9 mouse cellular contexts compared by ENCODE assay signal in genomic region chr12:54460135-54460523, GRCm38 (mm10).
DNase-seq lines count a peak whose midpoint lies in the region; TF ChIP-seq lines count a peak whose summit lies in the region.
"Had no signal": no experiment of that assay in that cellular context is flagged by ENCODE, and none has a peak within 500 bp of the region (broad histone marks: within the 10 kb centered on the region; RNA-seq: fewer than 3 reads in every experiment).

No protein-coding gene starts in this region.

- intact Hi-C loops in gastrocnemius, adult 2 months (cut with DNase I) = no loop called here

- TF ChIP-seq CTCF in gastrocnemius, adult 2 months (IDR thresholded peaks at IDR 0.05) = no peak

- peak; percentile 39 for DNase-seq in gastrocnemius, adult 2 months
- DNase-seq in gastrocnemius, adult 8-10 months (ENCODE audit: low spot score in 2 of 2) = no peak
- peak; percentile 36 for DNase-seq in urinary bladder, adult 2 months (ENCODE audit: low spot score)
- no peak for DNase-seq in urinary bladder, postnatal 10 days (ENCODE audit: low spot score)
- DNase-seq in induced T-regulatory cell, adult 2 months (ENCODE audit: low read depth) = peak; percentile 41
- DNase-seq in retina, embryonic 14.5 days (ENCODE audit: low spot score) = no peak
- DNase-seq in c-Kit-positive CD71-positive TER-119-positive erythroid progenitor cells, embryonic 14.5 days (ENCODE audit: low spot score) = no peak
- no peak for DNase-seq in spleen, postnatal 14 days (ENCODE audit: low spot score in 2 of 2)

- no peak overlapping the region for H3K4me3 ChIP-seq in gastrocnemius, adult 2 months

- H3K27ac ChIP-seq in gastrocnemius, adult 2 months = no peak overlapping the region
- H3K27ac ChIP-seq: hindbrain, embryonic 14.5 days had no signal

Comparison
In these comparisons a context has a peak if more than half of its experiments do, and no peak if none do; other contexts are left out.
1. DNase-seq: peak in gastrocnemius, adult 2 months (single experiment), urinary bladder, adult 2 months (single experiment) and induced T-regulatory cell, adult 2 months (single experiment); none in gastrocnemius, adult 8-10 months (0 of 2), urinary bladder, postnatal 10 days (single experiment), retina, embryonic 14.5 days (single experiment), c-Kit-positive CD71-positive TER-119-positive erythroid progenitor cells, embryonic 14.5 days (single experiment) and spleen, postnatal 14 days (0 of 2).